Comparison of ENCODE assay signal across 19 mouse cellular contexts in the genomic region with DNA sequence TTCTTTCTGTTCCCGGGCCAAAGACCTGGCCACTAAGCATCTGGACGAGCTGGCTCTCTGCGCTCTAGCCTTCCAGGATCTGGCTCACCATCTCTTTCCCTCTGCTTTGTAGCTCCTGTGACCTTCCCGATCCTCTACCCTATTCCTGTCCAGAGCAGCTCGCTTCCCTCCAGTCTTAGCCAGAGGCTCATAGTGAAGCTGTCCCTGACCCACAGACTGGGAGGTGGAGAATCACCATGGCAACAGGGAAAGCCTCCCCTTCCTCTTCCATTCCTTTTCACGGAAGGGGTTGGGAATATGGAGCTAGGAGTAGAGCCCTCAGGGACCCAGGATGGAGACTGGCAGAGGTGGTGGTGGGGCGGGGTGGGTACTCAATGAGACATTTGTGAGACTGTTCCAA. TPM values are rescaled to one million over a fixed set of nuclear protein-coding genes. Genes with fewer than 3 reads are reported as not detected.
DNase-seq lines count a peak whose midpoint lies in the region; ATAC-seq and TF ChIP-seq lines count a peak whose summit lies in the region.
"Had no signal": no experiment of that assay in that cellular context is flagged by ENCODE, and none has a peak within 500 bp of the region (broad histone marks: within the 10 kb centered on the region; RNA-seq: fewer than 3 reads in every experiment).

No protein-coding gene starts in this region.

- H3K27me3 ChIP-seq in hindbrain, embryonic 13.5 days, result peaks cover 7% of the 10 kb centered on the region; the same call in 1 of the 2 replicates
- H3K27me3 ChIP-seq in midbrain, embryonic 15.5 days (replicated peaks), result no peaks in the 10 kb centered on the region
- H3K27me3 ChIP-seq: stomach, embryonic 15.5 days had no signal

- H3K36me3 ChIP-seq in ES-E14 (ENCODE audit: control insufficient read depth, insufficient read depth, low read length, poor library complexity, severe bottlenecking), result no peaks in the 10 kb centered on the region
- H3K36me3 ChIP-seq in hindbrain, embryonic 13.5 days, result no peaks in the 10 kb centered on the region
- no peaks in the 10 kb centered on the region for H3K36me3 ChIP-seq in midbrain, embryonic 15.5 days (replicated peaks)
- H3K36me3 ChIP-seq: limb, embryonic 13.5 days; stomach, embryonic 15.5 days had no signal

- H3K9ac ChIP-seq in ES-E14 (ENCODE audit: insufficient read depth, low read depth, low read length, poor library complexity, severe bottlenecking), result no peak overlapping the region
- peak overlapping the region; percentile 43; the same call in 1 of the 2 replicates for H3K9ac ChIP-seq in hindbrain, embryonic 13.5 days
- H3K9ac ChIP-seq in midbrain, embryonic 15.5 days, result 0 out of 2 replicates have a peak overlapping the region, but pooled peaks have one; percentile 5
- H3K9ac ChIP-seq: limb, embryonic 13.5 days; liver, postnatal 0 days; stomach, embryonic 15.5 days had no signal

- in situ Hi-C loops in ES-E14 (cut with MboI; ENCODE audit: low sequenced_read_pairs in 2 of 2, unreplicated experiment in 2 of 2), result no loop called here

- 27% methylated on average over 7 of the region's 7 CpGs for WGBS in hindbrain, embryonic 13.5 days
- 20% methylated on average over 7 of the region's 7 CpGs for WGBS in midbrain, embryonic 15.5 days

- peak; percentile 55 for DNase-seq in embryo, embryonic 10 days (ENCODE audit: low spot score)
- DNase-seq in embryo, embryonic 9.5 days (ENCODE audit: extremely low spot score), result no peak
- DNase-seq in ES-E14 (ENCODE audit: low read depth, low spot score), result no peak
- DNase-seq in frontal cortex, postnatal 25 days (ENCODE audit: low spot score in 2 of 2), result no peak
- DNase-seq in left cerebral cortex, postnatal 36 days (ENCODE audit: low spot score in 2 of 2), result no peak
- DNase-seq in cerebellum, adult 9-11 months, result no peak
- DNase-seq: adrenal gland, postnatal 14 days; heart, adult 2 months; layer of hippocampus, postnatal 36 days; liver, postnatal 0 days; lung, postnatal 4 days; thymus, postnatal 25 days had no signal

- ATAC-seq in hindbrain, embryonic 13.5 days (ENCODE audit: low FRiP score), result no peak; the same call in 1 of the 2 replicates
- peak; percentile 59; the same call in 1 of the 2 replicates for ATAC-seq in midbrain, embryonic 15.5 days (replicated peaks)
- ATAC-seq: intestine, embryonic 16.5 days; liver, postnatal 0 days had no signal

- H3K4me3 ChIP-seq in ES-E14 (ENCODE audit: insufficient read depth in 1 of 2, low read depth in 1 of 2, low read length in 2 of 2, poor library complexity in 1 of 2, severe bottlenecking in 1 of 2), result peak overlapping the region; percentile 4 to 35; a peak in 2 of 4 replicates
- H3K4me3 ChIP-seq in hindbrain, embryonic 13.5 days, result no peak overlapping the region
- no peak overlapping the region for H3K4me3 ChIP-seq in midbrain, embryonic 15.5 days
- H3K4me3 ChIP-seq: heart, adult 2 months; limb, embryonic 13.5 days; stomach, embryonic 15.5 days had no signal

- no peak overlapping the region for H3K27ac ChIP-seq in ES-E14 (ENCODE audit: insufficient read depth, low read depth, low read length, poor library complexity, severe bottlenecking)
- peak overlapping the region; percentile 48 for H3K27ac ChIP-seq in hindbrain, embryonic 13.5 days
- peak overlapping the region; percentile 18 for H3K27ac ChIP-seq in midbrain, embryonic 15.5 days
- H3K27ac ChIP-seq: heart, adult 2 months; limb, embryonic 13.5 days; stomach, embryonic 15.5 days had no signal

- H3K9me3 ChIP-seq in ES-E14 (ENCODE audit: control insufficient read depth, insufficient read depth, low read depth, low read length), result no peaks in the 10 kb centered on the region
- H3K9me3 ChIP-seq in hindbrain, embryonic 13.5 days, result no peaks in the 10 kb centered on the region
- H3K9me3 ChIP-seq in midbrain, embryonic 15.5 days, result no peaks in the 10 kb centered on the region
- H3K9me3 ChIP-seq: limb, embryonic 13.5 days; stomach, embryonic 15.5 days had no signal

- intact Hi-C loops in left cerebral cortex, postnatal 36 days (cut with DNase I), result no loop called here

- peaks cover 0 to 2% of the 10 kb centered on the region in 2 experiments; a peak in 1 of 4 replicates for H3K4me1 ChIP-seq in ES-E14 (ENCODE audit: control insufficient read depth in 2 of 2, insufficient read depth in 2 of 2, low read length in 2 of 2, poor library complexity in 1 of 2)
- H3K4me1 ChIP-seq in hindbrain, embryonic 13.5 days (replicated peaks), result peaks cover 39% of the 10 kb centered on the region
- peaks cover 18% of the 10 kb centered on the region for H3K4me1 ChIP-seq in midbrain, embryonic 15.5 days
- H3K4me1 ChIP-seq: stomach, embryonic 15.5 days had no signal

- H3K4me2 ChIP-seq in hindbrain, embryonic 13.5 days, result 0 out of 2 replicates have a peak overlapping the region, but pooled peaks have one; percentile 10
- H3K4me2 ChIP-seq in midbrain, embryonic 15.5 days, result peak overlapping the region; percentile 7; the same call in 1 of the 2 replicates
- H3K4me2 ChIP-seq: limb, embryonic 13.5 days; stomach, embryonic 15.5 days had no signal

TF ChIP-seq in ES-E14, 5 proteins besides CTCF, POLR2A, EP300 and RAD21:
- no peak for TF ChIP-seq CHD2 (IDR thresholded peaks at IDR 0.05; ENCODE audit: low read depth, low read length)
- TF ChIP-seq ZNF384 (IDR thresholded peaks at IDR 0.05; ENCODE audit: low read depth, low read length), result no peak
- TF ChIP-seq ZC3H11A (IDR thresholded peaks at IDR 0.05; ENCODE audit: borderline replicate concordance, low read depth, low read length), result no peak
- no peak for TF ChIP-seq MAFK (IDR thresholded peaks at IDR 0.05; ENCODE audit: insufficient read depth, low read depth, low read length)
- no peak for TF ChIP-seq HCFC1 (IDR thresholded peaks at IDR 0.05; ENCODE audit: borderline replicate concordance, insufficient read depth, low read length)

RNA-seq across cellular contexts. Expression of gene Lhx1, which starts 38.0 kb away (rescaled TPM):
- total RNA-seq in ES-E14 (2012; rRNA removed), result 0.09 TPM in 1 of 2 replicates, not detected in the other
- 64.6 and 67.7 TPM in 2 replicates for polyA plus RNA-seq in hindbrain, embryonic 13.5 days (2015; fragmentation: Nextera tagmentation; extraction: Ambion mirVana)
- polyA plus RNA-seq in midbrain, embryonic 15.5 days (2015; fragmentation: Nextera tagmentation; extraction: Ambion mirVana), result 36.8 and 43.3 TPM in 2 replicates
- total RNA-seq in left cerebral cortex, postnatal 36 days (2021), result not detected
- total RNA-seq: adrenal gland, postnatal 14 days; gastrocnemius, adult 18-20 months; heart, adult 2 months had no signal
- polyA plus RNA-seq: heart, adult 2 months; heart, postnatal 0 days had no signal

RNA-seq across cellular contexts. Expression of gene Aatf, which starts 50.0 kb away (rescaled TPM):
- 39.5 and 55.5 TPM in 2 replicates for total RNA-seq in ES-E14 (2012; rRNA removed)
- 56.9 and 57.4 TPM in 2 replicates for polyA plus RNA-seq in hindbrain, embryonic 13.5 days (2015; fragmentation: Nextera tagmentation; extraction: Ambion mirVana)
- polyA plus RNA-seq in midbrain, embryonic 15.5 days (2015; fragmentation: Nextera tagmentation; extraction: Ambion mirVana), result 49.2 and 53.2 TPM in 2 replicates
- total RNA-seq in left cerebral cortex, postnatal 36 days (2021), result 10 to 100 TPM; 19.4 to 20.4 TPM

Comparison
In these comparisons a context has a peak if more than half of its experiments do, and no peak if none do; other contexts are left out.
1. H3K4me3 ChIP-seq: peak in ES-E14 (2 of 2); none in hindbrain, embryonic 13.5 days (single experiment) and midbrain, embryonic 15.5 days (single experiment).